Mouse (Mus musculus) hindbrain, embryonic 13.5 days (tissue): ENCODE results near the gene Arl8b. TPM values are rescaled to one million over a fixed set of nuclear protein-coding genes. Genes with fewer than 3 reads are reported as not detected.

Source experiments
- ATAC-seq: fragments of 200-750 bp; cut with Nextera tagmentation; 2 replicates; pipeline ENCODE4 v1.8.0; 2017; ENCODE audit warnings: moderate TSS enrichment; ENCODE audit not compliant: low FRiP score
- H3K27ac ChIP-seq: fragments of 300-500 bp; sonication (generic); 2 replicates; pipeline ENCODE4 v1.5.1; 2015; ENCODE audit warnings: inconsistent platforms, mild to moderate bottlenecking, moderate library complexity
- H3K27me3 ChIP-seq: fragments of 300-500 bp; sonication (generic); 2 replicates; pipeline ENCODE4 v1.6.1; 2015; ENCODE audit warnings: mild to moderate bottlenecking, inconsistent platforms
- H3K36me3 ChIP-seq: fragments of 300-500 bp; sonication (generic); 2 replicates; pipeline ENCODE4 v1.6.1; 2015; ENCODE audit warnings: mild to moderate bottlenecking, inconsistent platforms
- H3K4me1 ChIP-seq: fragments of 300-500 bp; sonication (generic); replicated peaks from 2 replicates; pipeline ENCODE4 v1.6.1; 2015; ENCODE audit warnings: inconsistent platforms
- H3K4me2 ChIP-seq: fragments of 300-500 bp; sonication (generic); 2 replicates; pipeline ENCODE4 v1.6.1; 2015; ENCODE audit warnings: inconsistent platforms, mild to moderate bottlenecking, moderate library complexity
- H3K4me3 ChIP-seq: fragments of 300-500 bp; sonication (generic); 2 replicates; pipeline ENCODE4 v1.5.1; 2015; ENCODE audit warnings: mild to moderate bottlenecking, inconsistent platforms
- H3K9ac ChIP-seq: fragments of 300-500 bp; sonication (generic); 2 replicates; pipeline ENCODE4 v1.6.1; 2015; ENCODE audit warnings: mild to moderate bottlenecking, inconsistent platforms
- H3K9me3 ChIP-seq: fragments of 300-500 bp; sonication (generic); 2 replicates; pipeline ENCODE4 v1.6.1; 2016; ENCODE audit warnings: inconsistent platforms
- WGBS: fragments of 180-500 bp; shearing (Covaris S2); methylation state at CpG from one replicate; pipeline ENCODE4 v1.1.7; 2015; 5-methylcytosine and 5-hydroxymethylcytosine counted together
- polyA plus RNA-seq: library from polyadenylated mRNA; unstranded; fragments of >200 nt; fragmentation: Nextera tagmentation; extraction: Ambion mirVana; gene quantifications from 2 replicates; pipeline ENCODE4 v1.2.1, GENCODE M21; 2015

Gene Arl8b
- polyA plus RNA-seq, 1 experiment from 2014 or later = 98.2 TPM

DNA sequence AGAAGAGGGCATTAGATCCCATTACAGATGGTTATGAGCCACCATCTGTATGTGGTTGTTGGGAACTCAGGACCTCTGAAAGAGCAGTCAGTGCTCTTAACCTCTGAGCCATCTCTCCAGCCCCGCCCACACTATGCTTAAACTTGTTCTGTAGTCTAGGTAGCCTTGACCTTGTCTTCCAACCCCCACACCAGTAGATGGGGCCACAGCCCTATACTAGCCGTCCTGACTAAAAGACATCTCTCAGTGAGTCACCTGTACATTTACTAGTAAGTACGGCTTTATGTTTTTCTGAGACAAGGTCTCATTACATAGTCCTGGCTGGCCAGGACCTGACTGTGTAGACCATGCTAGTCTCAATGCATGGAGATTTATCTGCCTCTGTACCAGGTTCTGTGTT is 12.0 kb upstream of the Arl8b start:
- no peaks in the 10 kb centered on the region for H3K9me3 ChIP-seq
- H3K27ac ChIP-seq = no peak overlapping the region
- ATAC-seq = no peak
- no peaks in the 10 kb centered on the region for H3K36me3 ChIP-seq
- H3K4me1 ChIP-seq = no peaks in the 10 kb centered on the region
- whole genome bisulfite sequencing = 86% methylated on average over 3 of the region's 3 CpGs
- H3K4me2 ChIP-seq = no peak overlapping the region
- no peak overlapping the region for H3K4me3 ChIP-seq
- H3K9ac ChIP-seq = no peak overlapping the region
- H3K27me3 ChIP-seq = no peaks in the 10 kb centered on the region

DNA sequence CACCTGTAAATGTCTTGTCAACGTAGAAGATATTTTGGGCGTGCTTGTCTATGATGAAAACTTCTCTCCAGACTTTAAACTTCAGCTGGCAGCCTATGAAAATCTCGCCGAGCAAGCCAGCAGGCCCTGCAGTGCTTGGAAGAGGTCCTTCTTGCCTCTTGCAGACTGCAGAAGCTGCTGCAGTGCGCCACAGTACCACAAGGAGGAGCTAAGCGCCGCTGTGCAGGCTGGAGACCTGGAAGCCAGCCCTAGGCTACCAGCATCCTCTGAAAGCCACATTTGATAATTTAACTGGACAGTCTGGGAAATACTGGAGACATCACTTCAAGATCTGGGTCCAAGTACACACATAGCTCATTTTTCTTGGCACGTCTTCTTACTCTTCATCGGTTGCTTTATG is 10.0 kb upstream of the Arl8b start:
- ATAC-seq = peak; percentile 69

DNA sequence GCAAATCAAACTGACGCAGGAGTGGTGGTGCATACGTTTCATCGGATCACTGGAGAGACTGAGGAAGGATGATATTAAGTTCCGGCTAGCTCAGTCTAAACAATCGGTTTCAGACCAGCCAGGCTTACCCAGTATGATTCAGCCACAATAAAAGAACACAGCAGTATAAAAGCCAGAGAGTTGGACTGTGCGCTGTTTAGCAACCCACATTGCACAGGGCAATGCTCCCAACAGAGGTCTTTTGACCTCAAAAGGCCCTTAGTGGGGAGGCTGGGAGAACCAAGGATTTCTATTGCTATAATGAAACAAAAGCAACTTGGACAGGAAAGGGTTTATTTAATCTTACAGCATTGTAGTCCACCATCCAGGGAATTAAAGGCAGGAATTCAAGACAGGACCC is 9.4 kb upstream of the Arl8b start:
- Histone ChIP-seq H3K27ac (no peak overlapping the region), H3K9ac (no peak overlapping the region), H3K4me2 (no peak overlapping the region), H3K9me3 (no peaks in the 10 kb centered on the region), H3K36me3 (no peaks in the 10 kb centered on the region), H3K4me1 (no peaks in the 10 kb centered on the region), H3K27me3 (no peaks in the 10 kb centered on the region), H3K4me3 (no peak overlapping the region)
- WGBS = 86% methylated on average over 6 of the region's 6 CpGs
- ATAC-seq = no peak

More for the DNA sequence above, 10.0 kb upstream of the Arl8b start:
- H3K9me3 ChIP-seq = no peaks in the 10 kb centered on the region
- WGBS = 22% methylated on average over 9 of the region's 9 CpGs
- no peaks in the 10 kb centered on the region for H3K4me1 ChIP-seq
- H3K27me3 ChIP-seq = no peaks in the 10 kb centered on the region
- H3K27ac ChIP-seq = no peak overlapping the region
- H3K36me3 ChIP-seq = no peaks in the 10 kb centered on the region
- no peak overlapping the region for H3K9ac ChIP-seq
- H3K4me3 ChIP-seq = no peak overlapping the region
- H3K4me2 ChIP-seq = no peak overlapping the region

DNA sequence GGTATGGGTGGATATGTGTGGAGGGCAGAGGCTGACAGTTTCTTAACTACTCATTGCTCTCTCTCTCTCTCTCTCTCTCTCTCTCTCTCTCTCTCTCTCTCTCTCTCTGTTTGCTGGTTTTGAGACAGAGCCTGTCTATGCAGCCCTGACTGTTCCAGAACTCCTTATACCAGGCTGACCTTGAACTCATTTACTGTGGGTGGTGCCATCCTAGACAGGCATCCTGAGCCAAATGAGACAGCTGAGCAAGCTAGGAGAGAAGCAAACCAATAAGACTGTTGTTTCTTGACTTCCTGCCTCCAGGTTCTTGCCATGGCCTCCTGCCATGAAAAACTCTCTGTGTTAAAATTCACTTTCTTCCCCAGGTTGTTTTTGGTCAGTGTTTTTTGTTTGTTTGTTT is 6.6 kb upstream of the Arl8b start:
- Histone ChIP-seq H3K36me3 (no peaks in the 10 kb centered on the region), H3K9me3 (no peaks in the 10 kb centered on the region), H3K4me2 (no peak overlapping the region), H3K4me3 (no peak overlapping the region), H3K27me3 (no peaks in the 10 kb centered on the region), H3K9ac (no peak overlapping the region), H3K27ac (no peak overlapping the region), H3K4me1 (no peaks in the 10 kb centered on the region)
- ATAC-seq = no peak

DNA sequence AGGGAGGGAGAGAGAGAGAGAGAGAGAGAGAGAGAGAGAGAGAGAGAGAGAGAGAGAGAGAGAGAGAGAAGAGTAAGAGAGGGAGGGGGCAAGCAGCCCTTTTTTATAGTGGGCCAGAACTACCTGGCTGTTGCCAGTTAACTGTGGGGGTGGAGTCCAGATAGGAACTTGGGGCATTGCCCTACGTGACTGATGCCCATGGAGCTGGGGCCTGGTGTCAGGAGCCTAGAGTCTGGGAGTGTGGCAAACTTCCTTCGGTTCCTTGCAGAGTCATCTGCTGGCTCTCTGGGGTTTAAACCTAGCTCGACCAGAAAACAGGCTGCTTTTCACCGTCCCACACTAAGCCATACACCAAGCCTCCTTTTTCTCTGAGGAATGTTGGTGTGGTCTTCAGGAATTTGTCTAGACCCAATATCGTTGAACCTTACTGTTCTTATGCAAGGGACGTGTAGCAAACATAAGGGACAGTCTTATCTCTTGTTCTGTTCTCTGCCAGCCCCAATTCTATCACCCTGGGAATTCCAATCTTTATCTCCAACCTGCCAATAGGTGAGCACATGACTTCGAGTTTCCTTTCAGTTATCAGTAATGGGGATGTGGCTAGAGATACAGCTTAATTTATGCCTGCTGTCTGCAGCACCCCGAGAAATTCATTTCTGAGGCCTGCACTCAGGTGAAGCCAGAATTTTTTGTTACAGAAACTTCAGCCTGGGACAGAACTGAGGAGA is 5.2 kb upstream of the Arl8b start:
- Histone ChIP-seq H3K4me3 (no peak overlapping the region), H3K27ac (no peak overlapping the region), H3K4me2 (no peak overlapping the region), H3K9me3 (no peaks in the 10 kb centered on the region), H3K36me3 (no peaks in the 10 kb centered on the region), H3K9ac (no peak overlapping the region), H3K27me3 (no peaks in the 10 kb centered on the region), H3K4me1 (no peaks in the 10 kb centered on the region)
- no peak for ATAC-seq
- 78% methylated on average over 8 of the region's 8 CpGs for WGBS

DNA sequence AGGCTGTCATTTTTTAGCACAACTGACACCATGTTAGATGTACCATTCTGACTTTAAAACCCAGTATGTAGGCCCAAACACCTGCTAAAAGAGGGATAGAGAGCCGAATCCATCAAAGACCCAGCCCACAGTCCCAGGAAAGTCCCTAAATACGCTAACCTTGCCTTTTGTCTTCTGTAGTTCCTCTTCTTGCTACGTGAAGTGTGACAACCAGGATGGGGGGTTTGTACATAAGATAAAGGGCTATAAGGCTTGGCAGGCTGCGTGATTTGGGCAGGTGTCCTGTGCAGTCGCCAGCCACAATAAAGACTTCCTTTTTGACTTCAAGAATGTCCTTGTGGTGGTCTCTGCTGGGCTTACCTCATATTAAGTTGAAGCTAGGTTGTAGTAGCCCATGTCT is 4.5 kb upstream of the Arl8b start:
- Histone ChIP-seq H3K9ac (no peak overlapping the region), H3K4me1 (no peaks in the 10 kb centered on the region), H3K36me3 (no peaks in the 10 kb centered on the region), H3K4me3 (no peak overlapping the region), H3K27ac (no peak overlapping the region), H3K27me3 (no peaks in the 10 kb centered on the region), H3K4me2 (no peak overlapping the region), H3K9me3 (no peaks in the 10 kb centered on the region)
- ATAC-seq = no peak
- 79% methylated on average over 5 of the region's 5 CpGs for WGBS

DNA sequence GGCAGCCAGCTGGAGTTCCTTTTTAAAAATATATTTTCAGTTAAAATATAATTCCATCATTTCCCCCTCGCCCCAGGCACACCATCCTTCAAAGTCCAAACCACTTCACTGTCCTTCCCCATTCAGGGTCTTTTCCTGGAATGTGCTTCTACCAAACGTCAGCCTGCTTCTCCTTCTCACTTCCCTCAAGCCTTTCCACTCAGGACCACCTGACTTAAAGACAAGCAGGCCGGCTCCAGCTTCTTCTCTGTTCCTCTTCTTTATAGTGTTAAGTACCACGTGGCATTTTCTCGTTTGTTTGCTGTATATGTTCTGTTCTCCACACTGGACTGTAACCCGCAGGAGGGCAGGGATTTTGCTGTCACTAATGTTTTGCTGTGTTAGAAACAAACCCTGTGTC is 1.0 kb upstream of the Arl8b start:
- no peaks in the 10 kb centered on the region for H3K27me3 ChIP-seq
- no peak overlapping the region for H3K27ac ChIP-seq
- H3K36me3 ChIP-seq = no peaks in the 10 kb centered on the region
- WGBS = 72% methylated on average over 6 of the region's 6 CpGs
- no peak overlapping the region for H3K4me3 ChIP-seq
- no peak overlapping the region for H3K9ac ChIP-seq
- peaks cover 25% of the 10 kb centered on the region for H3K4me1 ChIP-seq
- no peak for ATAC-seq
- no peak overlapping the region for H3K4me2 ChIP-seq
- H3K9me3 ChIP-seq = no peaks in the 10 kb centered on the region

DNA sequence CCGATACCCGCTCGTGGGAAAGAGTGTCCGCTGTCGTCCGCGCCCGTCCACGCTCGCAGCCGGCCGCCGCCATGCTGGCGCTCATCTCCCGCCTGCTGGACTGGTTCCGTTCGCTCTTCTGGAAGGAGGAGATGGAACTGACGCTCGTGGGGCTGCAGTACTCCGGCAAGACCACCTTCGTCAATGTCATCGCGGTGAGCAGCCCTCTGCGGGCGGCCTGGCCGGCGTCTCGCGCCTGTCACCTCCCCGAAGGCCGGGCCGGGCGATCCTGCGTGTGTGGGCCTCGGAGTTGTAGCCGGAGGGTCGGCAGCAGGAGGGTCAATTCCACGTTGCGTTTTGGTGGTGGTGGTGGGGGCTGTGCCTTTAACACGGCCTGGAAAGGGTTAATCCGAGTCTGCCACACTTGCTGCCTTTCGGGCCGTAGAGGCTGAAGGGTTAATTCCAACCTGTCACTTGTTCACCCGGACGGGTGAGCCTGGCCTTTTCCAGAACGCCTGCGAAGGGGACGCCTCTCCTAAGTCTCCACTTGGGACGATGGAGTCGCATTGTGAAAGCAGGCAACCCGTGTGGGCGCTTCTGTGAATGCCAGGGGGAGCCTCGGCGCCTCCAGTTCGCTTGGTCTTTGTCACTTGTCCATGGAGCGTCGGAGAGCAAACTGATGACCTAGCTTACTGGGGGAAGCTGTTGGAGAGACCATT is 434 bp downstream of the Arl8b start:
- H3K27me3 ChIP-seq = no peaks in the 10 kb centered on the region
- peak overlapping the region; percentile 97 for H3K4me3 ChIP-seq
- peak overlapping the region; percentile 84 for H3K4me2 ChIP-seq
- H3K27ac ChIP-seq = peak overlapping the region; percentile 91
- H3K9me3 ChIP-seq = no peaks in the 10 kb centered on the region
- H3K36me3 ChIP-seq = no peaks in the 10 kb centered on the region
- H3K9ac ChIP-seq = peak overlapping the region; percentile 98
- H3K4me1 ChIP-seq = peaks cover 25% of the 10 kb centered on the region
- WGBS = under 1% methylated on average over 55 of the region's 57 CpGs
- ATAC-seq = peak; percentile 84

DNA sequence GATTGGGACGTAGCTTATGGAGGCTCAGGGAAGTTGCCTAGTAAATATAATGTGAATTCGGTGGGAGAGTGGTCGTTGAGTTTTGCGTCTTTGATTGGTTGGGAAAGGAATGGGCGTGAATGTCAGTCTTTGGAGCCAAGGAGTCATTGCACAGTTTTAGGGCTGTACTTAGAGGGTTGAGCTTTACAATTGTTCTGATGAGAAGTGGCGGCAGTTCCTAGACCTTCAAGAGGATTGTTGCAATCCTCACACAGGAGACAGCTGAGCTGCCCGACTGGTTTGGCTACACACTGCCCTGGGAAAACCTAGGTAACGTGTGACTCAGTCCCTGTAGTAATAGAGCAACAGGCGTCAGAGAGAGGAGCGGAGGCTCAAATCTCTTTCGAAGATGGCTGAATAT is 1.2 kb downstream of the Arl8b start:
- 46% methylated on average over 11 of the region's 11 CpGs for WGBS
- no peak overlapping the region for H3K27ac ChIP-seq
- no peak for ATAC-seq
- H3K4me3 ChIP-seq = peak overlapping the region; percentile 97
- no peaks in the 10 kb centered on the region; the same call in 1 of the 2 replicates for H3K36me3 ChIP-seq
- peak overlapping the region; percentile 98 for H3K9ac ChIP-seq
- H3K27me3 ChIP-seq = no peaks in the 10 kb centered on the region
- peaks cover 25% of the 10 kb centered on the region for H3K4me1 ChIP-seq
- H3K4me2 ChIP-seq = peak overlapping the region; percentile 84
- H3K9me3 ChIP-seq = no peaks in the 10 kb centered on the region

DNA sequence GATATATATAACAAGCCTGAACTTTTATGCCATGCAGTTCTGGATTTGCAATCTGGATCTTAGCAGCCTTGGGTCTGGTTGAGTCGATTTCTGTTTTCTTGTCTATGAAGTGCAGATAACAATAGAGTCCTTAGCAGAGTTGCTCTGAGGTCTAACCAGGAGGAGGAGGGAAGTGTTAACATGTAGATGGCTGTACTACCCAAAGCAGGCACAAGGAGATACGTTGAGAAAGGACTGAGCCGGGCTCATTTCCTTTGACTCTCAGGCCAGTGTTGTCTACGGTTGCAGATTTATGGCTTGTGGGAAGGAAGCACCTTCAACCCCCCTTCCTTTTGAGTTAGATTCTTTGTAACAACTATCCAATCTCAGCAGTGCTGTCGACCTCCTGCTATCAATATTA is 1.9 kb downstream of the Arl8b start:
- Histone ChIP-seq H3K27me3 (no peaks in the 10 kb centered on the region), H3K36me3 (no peaks in the 10 kb centered on the region; the same call in 1 of the 2 replicates), H3K4me3 (peak overlapping the region; percentile 97), H3K4me1 (peaks cover 25% of the 10 kb centered on the region), H3K9me3 (no peaks in the 10 kb centered on the region), H3K27ac (no peak overlapping the region), H3K4me2 (peak overlapping the region; percentile 84), H3K9ac (peak overlapping the region; percentile 98)
- ATAC-seq = no peak
- 76% methylated on average over 5 of the region's 5 CpGs for WGBS

DNA sequence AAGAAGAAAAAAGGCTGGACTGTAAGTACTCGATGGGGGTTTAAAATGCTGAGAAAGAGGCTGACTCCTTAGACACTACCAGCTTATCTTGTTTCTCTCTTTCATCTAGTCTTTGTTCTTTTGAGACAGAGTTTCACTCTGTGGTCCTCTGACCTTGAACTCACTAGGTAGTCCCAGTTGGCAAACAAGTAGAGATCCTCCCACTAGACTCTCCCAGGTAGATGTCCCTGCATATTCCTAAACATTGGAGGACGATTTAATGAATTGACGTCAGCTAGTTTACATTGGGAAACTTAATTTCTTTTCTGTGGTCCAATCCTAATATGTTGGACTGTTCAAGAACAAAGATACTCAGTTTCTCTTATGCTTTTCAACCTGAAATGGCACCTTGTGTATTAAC is 2.7 kb downstream of the Arl8b start:
- Histone ChIP-seq H3K9me3 (no peaks in the 10 kb centered on the region), H3K4me1 (peaks cover 25% of the 10 kb centered on the region), H3K9ac (no peak overlapping the region; the same call in 1 of the 2 replicates), H3K36me3 (no peaks in the 10 kb centered on the region; the same call in 1 of the 2 replicates), H3K27ac (no peak overlapping the region), H3K27me3 (no peaks in the 10 kb centered on the region), H3K4me2 (peak overlapping the region; percentile 84; the same call in 1 of the 2 replicates), H3K4me3 (no peak overlapping the region)
- no peak for ATAC-seq
- 92% methylated on average over 3 of the region's 3 CpGs for WGBS

DNA sequence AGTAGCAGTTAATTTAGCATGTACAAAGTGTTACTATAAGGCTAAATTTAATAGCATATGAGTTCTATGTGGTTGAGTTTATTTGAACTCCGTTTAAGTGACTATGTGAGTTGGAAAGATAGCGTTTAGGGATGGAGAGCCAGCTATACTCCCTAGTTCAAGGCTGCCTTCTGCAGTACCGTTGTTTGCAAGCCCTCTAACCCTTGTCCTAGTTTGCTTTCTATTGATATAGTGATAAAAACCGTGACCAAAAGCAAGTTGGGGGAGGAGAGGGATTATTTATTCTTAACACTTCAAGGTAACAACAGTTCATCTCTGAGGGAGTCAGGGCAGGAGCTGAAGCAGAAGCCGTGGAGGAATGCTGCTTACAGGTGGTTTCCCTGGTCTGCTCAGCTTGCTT is 8.6 kb downstream of the Arl8b start:
- Histone ChIP-seq H3K4me3 (no peak overlapping the region), H3K9me3 (no peaks in the 10 kb centered on the region), H3K36me3 (no peaks in the 10 kb centered on the region; the same call in 1 of the 2 replicates), H3K27ac (no peak overlapping the region), H3K4me2 (no peak overlapping the region), H3K27me3 (no peaks in the 10 kb centered on the region), H3K9ac (no peak overlapping the region), H3K4me1 (peaks cover 13% of the 10 kb centered on the region)
- 86% methylated on average over 5 of the region's 5 CpGs for WGBS
- ATAC-seq = no peak

DNA sequence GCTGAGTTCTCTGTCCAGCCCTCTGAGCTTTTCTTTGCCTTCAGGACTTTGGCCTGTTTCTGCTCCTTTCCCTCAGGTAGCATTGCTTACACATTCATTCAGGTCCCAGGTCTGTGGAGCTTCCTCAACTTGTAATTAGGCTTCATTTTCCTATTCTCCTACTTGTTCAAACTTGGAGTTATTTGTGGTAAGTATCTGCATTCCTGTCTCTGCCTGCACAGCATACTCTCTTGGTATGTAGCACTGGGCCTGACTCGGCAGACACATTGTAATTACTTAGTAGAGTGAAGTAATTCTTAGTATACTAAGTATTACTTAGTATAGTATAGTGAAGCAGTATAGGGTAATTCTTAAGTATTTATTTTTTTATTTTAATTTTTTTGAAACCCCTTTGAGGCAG is 13.0 kb downstream of the Arl8b start:
- no peaks in the 10 kb centered on the region for H3K27me3 ChIP-seq
- no peak for ATAC-seq
- H3K4me3 ChIP-seq = no peak overlapping the region
- 96% methylated on average over 1 of the region's 1 CpGs for WGBS
- H3K9ac ChIP-seq = no peak overlapping the region
- H3K4me1 ChIP-seq = peaks cover 26% of the 10 kb centered on the region
- no peaks in the 10 kb centered on the region for H3K9me3 ChIP-seq
- no peak overlapping the region for H3K27ac ChIP-seq
- no peaks in the 10 kb centered on the region for H3K36me3 ChIP-seq
- H3K4me2 ChIP-seq = no peak overlapping the region
